Mouse (Mus musculus): ENCODE data around the gene Azin2.

Azin2 gene

GRCm38 (mm10) chr4:128892188-128892587 lies 70.1 kb downstream of the Azin2 start:
- DNase-seq: no peak

DNA sequence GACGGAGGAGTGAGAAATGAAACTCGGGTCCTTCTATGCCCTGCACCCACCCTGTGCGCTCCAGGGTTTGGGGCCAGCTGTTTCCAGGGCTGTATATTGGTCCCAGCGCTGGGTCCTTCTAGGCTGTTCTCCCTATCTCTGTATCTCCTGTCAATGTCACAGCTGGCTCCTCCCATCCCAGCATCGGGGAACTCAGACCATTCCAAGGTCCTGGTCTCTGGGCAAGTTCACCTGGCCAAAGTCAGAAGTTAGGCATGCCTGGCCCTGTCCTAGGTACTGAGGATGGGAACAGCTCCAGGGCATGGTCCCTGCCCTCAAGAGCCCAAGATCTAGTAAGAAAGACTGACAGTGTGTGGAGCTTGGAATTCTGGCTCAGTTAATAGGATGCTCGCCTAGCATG lies 70.5 kb downstream of the Azin2 start:
- DNase-seq: no peak

- peak; percentile 95 for DNase-seq
Observed at GRCm38 (mm10) chr4:128891157-128891556, 71.1 kb downstream of the Azin2 start.

DNA sequence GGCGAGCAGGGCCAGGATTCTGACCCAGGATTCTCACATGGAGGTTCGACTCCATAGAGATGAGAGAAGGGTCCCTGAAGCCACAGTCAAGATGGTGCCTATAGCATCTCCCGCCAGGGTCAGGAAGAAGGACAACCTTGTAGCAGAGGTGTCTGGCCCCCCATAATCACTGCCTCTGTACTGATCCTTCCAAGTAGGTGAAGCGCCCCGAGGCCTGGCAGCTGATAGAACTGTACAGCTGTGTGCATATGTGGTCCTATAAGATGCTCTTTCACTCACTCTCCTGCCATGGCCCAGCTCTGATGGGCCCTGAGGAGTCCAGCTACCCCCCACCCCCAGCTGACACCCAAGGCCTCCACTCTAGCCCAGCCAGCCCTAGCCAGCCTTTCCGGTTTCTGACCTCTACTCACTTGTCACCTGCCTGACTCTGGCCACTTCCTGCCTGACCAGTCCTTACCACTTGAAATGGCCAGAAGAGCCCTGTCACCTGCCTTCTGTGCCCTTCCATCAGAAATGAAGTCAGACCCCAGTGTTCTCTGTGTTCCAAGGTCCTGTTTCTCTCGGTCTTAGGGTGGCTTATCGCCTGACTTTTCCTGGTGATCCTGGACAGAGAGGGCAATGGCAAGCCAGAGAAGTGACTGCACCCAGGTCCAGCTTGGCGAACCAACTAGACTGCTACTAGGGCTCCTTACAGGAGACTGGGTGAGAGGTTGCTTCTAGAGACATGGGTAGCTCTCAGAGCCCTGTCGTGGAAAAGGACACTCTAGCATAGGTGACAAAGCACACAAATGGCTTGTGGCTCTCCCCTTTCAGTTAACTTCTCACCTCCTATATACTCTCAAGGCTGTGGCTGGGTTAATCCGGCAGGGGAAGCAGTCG lies 72.3 kb downstream of the Azin2 start:
- peak; percentile 74 for DNase-seq

DNA sequence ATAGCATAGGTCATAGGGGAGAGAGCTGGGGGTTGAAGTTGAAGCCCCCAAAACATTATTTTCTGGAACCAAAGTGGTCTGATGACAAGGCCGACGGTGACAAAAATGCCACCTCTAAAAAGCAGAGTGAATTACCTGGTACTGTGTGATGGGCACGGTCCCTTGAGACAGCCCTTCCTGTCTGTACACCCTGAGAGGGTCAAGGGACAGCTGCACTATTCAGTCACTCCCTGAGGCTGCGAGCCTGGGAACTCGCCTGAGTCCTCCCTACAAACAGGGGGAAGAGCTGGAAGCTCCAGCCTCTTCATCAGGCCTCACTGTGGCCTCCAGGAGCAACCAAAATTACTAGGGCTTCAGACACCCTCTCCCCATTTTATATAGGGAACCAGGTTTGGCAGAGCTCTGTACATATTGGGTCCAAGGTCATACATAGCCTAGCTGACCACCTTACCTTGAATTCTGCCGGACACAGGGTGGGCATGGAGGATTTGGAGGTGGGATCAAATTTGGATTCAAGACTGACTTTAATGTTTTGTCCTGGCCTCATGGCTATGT lies 73.7 kb downstream of the Azin2 start:
- DNase-seq: no peak

DNA sequence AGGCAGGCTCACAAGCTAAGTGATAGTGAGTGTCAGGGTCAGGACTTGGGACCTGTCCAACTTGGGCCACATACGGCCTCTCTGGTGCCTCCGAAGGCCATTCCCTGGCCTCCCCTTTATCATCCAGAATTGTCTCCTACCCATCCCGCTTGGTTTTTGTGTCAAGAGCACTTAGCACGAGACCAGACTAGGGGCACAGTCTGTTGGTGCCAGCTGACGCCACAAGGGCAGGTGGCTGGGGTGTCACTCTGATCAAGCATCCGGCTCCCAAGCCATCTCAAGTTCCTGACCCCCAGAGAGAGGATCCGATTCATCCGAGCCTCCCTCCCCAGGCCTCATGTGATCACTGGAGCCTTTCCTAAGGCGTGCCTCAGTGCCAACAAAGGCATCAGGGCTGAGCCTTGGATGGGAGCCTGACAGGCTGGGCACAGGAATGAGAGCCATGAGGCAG lies 74.6 kb downstream of the Azin2 start:
- no peak for DNase-seq

DNA sequence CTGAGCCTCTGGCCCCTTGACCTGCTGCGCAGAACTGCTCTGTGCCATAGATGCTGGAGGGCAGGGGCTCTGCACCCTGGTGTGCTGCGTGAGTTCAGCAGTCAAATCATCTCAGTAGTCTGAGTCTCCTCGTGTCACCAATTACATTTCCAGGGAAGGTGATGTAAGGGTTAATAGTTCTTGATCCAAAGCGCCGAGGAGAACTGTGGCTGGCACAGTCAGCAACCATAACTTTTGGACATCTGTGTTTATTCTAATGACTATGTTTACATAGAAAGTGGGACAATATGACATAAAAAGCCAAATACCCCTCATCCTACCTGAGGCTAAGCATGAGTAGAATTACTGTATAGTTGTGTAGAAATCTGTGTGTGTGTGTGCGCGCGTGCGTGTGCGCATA lies 75.2 kb downstream of the Azin2 start:
- DNase-seq: no peak

DNA sequence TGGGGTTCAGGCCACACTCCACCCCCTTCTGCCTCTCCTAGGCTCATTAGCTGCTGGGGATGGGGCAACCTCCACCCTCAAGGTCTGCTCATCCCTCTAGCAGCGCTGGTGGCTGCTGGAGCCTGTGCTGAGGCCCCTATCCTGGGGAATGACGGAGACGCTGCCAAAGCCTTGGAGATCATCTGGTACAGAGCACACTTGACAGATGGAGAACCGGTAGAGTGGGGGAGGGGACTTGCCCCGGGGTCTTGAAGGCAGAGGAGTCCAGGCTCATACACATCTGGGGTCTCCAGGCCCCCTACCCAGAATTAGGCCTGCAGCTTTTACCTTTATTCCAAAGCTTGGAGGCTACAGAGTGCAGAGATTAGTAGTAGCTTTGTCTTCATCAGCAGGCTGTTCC lies 75.7 kb downstream of the Azin2 start:
- DNase-seq: no peak

GRCm38 (mm10) chr4:128885540-128885939 lies 76.7 kb downstream of the Azin2 start:
- DNase-seq: no peak

GRCm38 (mm10) chr4:128884711-128885095 lies 77.5 kb downstream of the Azin2 start:
- DNase-seq: no peak

- peak; percentile 9 for DNase-seq
Observed at GRCm38 (mm10) chr4:128883801-128884710, 78.2 kb downstream of the Azin2 start.

GRCm38 (mm10) chr4:128883379-128883781 lies 78.9 kb downstream of the Azin2 start, which contains the start of gene Trim62:
Trim62 (plus strand) TSS chr4:128883580.
- DNase-seq: peak; percentile 85
